In the genomic region with DNA sequence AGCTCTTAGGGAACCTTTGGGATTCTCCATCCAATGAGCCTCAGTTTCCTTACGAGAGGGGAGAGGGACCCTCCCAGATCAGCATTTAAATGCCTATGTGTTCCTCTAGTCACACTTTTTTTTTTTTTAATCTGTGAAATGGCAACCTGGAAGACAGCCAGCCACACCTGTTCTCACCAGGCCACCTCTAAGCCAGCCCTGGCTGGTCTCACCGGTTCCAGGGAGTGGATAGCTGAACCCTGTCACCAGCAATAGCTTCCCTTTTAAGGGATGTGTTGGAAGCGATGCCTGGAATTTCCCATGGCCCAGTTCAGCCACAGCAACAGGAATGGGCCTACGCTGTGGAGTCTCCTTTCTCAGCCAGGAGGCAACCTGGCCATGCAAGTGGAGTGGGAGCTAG, we compare ENCODE assay signal across 22 mouse cellular contexts. TPM values are rescaled to one million over a fixed set of nuclear protein-coding genes. Genes with fewer than 3 reads are reported as not detected.
DNase-seq lines count a peak whose midpoint lies in the region; ATAC-seq and TF ChIP-seq lines count a peak whose summit lies in the region.
"Had no signal": no experiment of that assay in that cellular context is flagged by ENCODE, and none has a peak within 500 bp of the region (broad histone marks: within the 10 kb centered on the region; RNA-seq: fewer than 3 reads in every experiment).

No protein-coding gene starts in this region.

- H3K27ac ChIP-seq in kidney, embryonic 15.5 days: no peak overlapping the region
- no peak overlapping the region for H3K27ac ChIP-seq in intestine, postnatal 0 days (ENCODE audit: low read depth, low read length)
- no peak overlapping the region for H3K27ac ChIP-seq in forebrain, embryonic 10.5 days
- H3K27ac ChIP-seq: gastrocnemius, adult 2 months; left cerebral cortex, adult 2 months; liver, embryonic 13.5 days had no signal

- no peak overlapping the region for H3K4me3 ChIP-seq in kidney, embryonic 15.5 days (replicated peaks)
- H3K4me3 ChIP-seq in intestine, postnatal 0 days (ENCODE audit: low read depth, low read length): no peak overlapping the region
- H3K4me3 ChIP-seq in forebrain, embryonic 10.5 days: no peak overlapping the region
- H3K4me3 ChIP-seq: gastrocnemius, adult 2 months; left cerebral cortex, adult 2 months; liver, embryonic 13.5 days; megakaryocyte, embryonic 14.5 days had no signal

- peaks cover 13% of the 10 kb centered on the region; the same call in 1 of the 2 replicates for H3K4me1 ChIP-seq in kidney, embryonic 15.5 days
- H3K4me1 ChIP-seq in intestine, postnatal 0 days (replicated peaks; ENCODE audit: control insufficient read depth, insufficient read depth, low read length): peaks cover 19% of the 10 kb centered on the region
- peaks cover 20% of the 10 kb centered on the region for H3K4me1 ChIP-seq in forebrain, embryonic 10.5 days
- H3K4me1 ChIP-seq: liver, embryonic 13.5 days had no signal

- ATAC-seq in kidney, embryonic 15.5 days (replicated peaks; ENCODE audit: low FRiP score): no peak
- 0 out of 2 replicates have a peak, but pooled peaks have one; percentile 25 for ATAC-seq in intestine, postnatal 0 days
- ATAC-seq: forebrain, embryonic 16.5 days; inflammation-experienced regulatory T-cells, adult 6 months; midbrain, embryonic 16.5 days had no signal

- H3K36me3 ChIP-seq in kidney, embryonic 15.5 days: no peaks in the 10 kb centered on the region
- peaks cover 4% of the 10 kb centered on the region for H3K36me3 ChIP-seq in intestine, postnatal 0 days (ENCODE audit: control insufficient read depth, insufficient read depth)
- no peaks in the 10 kb centered on the region for H3K36me3 ChIP-seq in forebrain, embryonic 10.5 days (replicated peaks)
- H3K36me3 ChIP-seq: liver, embryonic 13.5 days had no signal

- H3K4me2 ChIP-seq in kidney, embryonic 15.5 days: no peak overlapping the region
- H3K4me2 ChIP-seq in intestine, postnatal 0 days (replicated peaks; ENCODE audit: low read depth): peak overlapping the region; percentile 65
- H3K4me2 ChIP-seq: liver, embryonic 13.5 days had no signal

- no peaks in the 10 kb centered on the region for H3K27me3 ChIP-seq in kidney, embryonic 15.5 days
- no peaks in the 10 kb centered on the region for H3K27me3 ChIP-seq in intestine, postnatal 0 days (replicated peaks; ENCODE audit: control insufficient read depth, insufficient read depth, low read length)
- no peaks in the 10 kb centered on the region for H3K27me3 ChIP-seq in forebrain, embryonic 10.5 days (ENCODE audit: poor library complexity, severe bottlenecking)
- H3K27me3 ChIP-seq: liver, embryonic 13.5 days had no signal

- H3K9ac ChIP-seq in kidney, embryonic 15.5 days: no peak overlapping the region
- H3K9ac ChIP-seq in intestine, postnatal 0 days (ENCODE audit: low read depth, low read length): no peak overlapping the region
- H3K9ac ChIP-seq: liver, embryonic 13.5 days had no signal

- intact Hi-C loops in heart, postnatal 25 days (cut with DNase I): no loop called here

- 78% methylated on average over 4 of the region's 4 CpGs for WGBS in kidney, embryonic 15.5 days
- WGBS in intestine, postnatal 0 days: 48% methylated on average over 4 of the region's 4 CpGs
- WGBS in large intestine, adult 2 months: 25% methylated on average over 4 of the region's 4 CpGs
- WGBS in forebrain, embryonic 10.5 days: 87% methylated on average over 4 of the region's 4 CpGs

- no peak for TF ChIP-seq CTCF in intestine, postnatal 0 days (IDR thresholded peaks at IDR 0.05; ENCODE audit: low read depth)

- DNase-seq in kidney, adult 18-20 months: peak; percentile 40
- peak; percentile 70 for DNase-seq in large intestine, adult 2 months (ENCODE audit: low read depth, low spot score)
- DNase-seq in lung, postnatal 36 days: peak; percentile 79
- DNase-seq in gastrocnemius, postnatal 10 days: no peak
- DNase-seq in heart, postnatal 25 days (ENCODE audit: low spot score): no peak
- no peak for DNase-seq in forebrain, embryonic 10.5 days (ENCODE audit: extremely low spot score, low spot score)
- DNase-seq: adrenal gland, postnatal 14 days; B cell, adult 2 months; cerebellum, adult 9-10 months; gastrocnemius, adult 2 months; heart, adult 11 months; liver, embryonic 13.5 days had no signal

- H3K9me3 ChIP-seq in kidney, embryonic 15.5 days (replicated peaks): no peaks in the 10 kb centered on the region
- H3K9me3 ChIP-seq in intestine, postnatal 0 days (ENCODE audit: control insufficient read depth): no peaks in the 10 kb centered on the region
- no peaks in the 10 kb centered on the region for H3K9me3 ChIP-seq in forebrain, embryonic 10.5 days
- H3K9me3 ChIP-seq: liver, embryonic 13.5 days; megakaryocyte, embryonic 14.5 days had no signal

RNA-seq across cellular contexts. Expression of a gene that starts 3.2 kb away (rescaled TPM):
- polyA plus RNA-seq in kidney, embryonic 15.5 days (2015; fragmentation: Nextera tagmentation; extraction: Ambion mirVana): 1.2 and 1.4 TPM in 2 replicates
- polyA plus RNA-seq in intestine, postnatal 0 days (2015; fragmentation: Nextera tagmentation; extraction: Ambion mirVana): 22.5 and 24.3 TPM in 2 replicates
- polyA plus RNA-seq in large intestine, adult 2 months (2012; rRNA removed): 8.4 and 10.3 TPM in 2 replicates
- not detected for total RNA-seq in gastrocnemius, postnatal 10 days (2021)
- total RNA-seq in heart, postnatal 25 days (2021): not detected
- polyA plus RNA-seq in forebrain, embryonic 10.5 days (2016; fragmentation: Nextera tagmentation; extraction: Ambion mirVana): 0.92 and 1.0 TPM in 2 replicates
- total RNA-seq: adrenal gland, postnatal 14 days; gastrocnemius, adult 2 months; hematopoietic stem cell, adult 5-6 weeks; left cerebral cortex, adult 2 months had no signal
- polyA plus RNA-seq: inflammation-experienced regulatory T-cells, adult 6 months had no signal

RNA-seq across cellular contexts. Expression of a gene that starts 11.0 kb away (rescaled TPM):
- 0.19 and 0.25 TPM in 2 replicates for polyA plus RNA-seq in kidney, embryonic 15.5 days (2015; fragmentation: Nextera tagmentation; extraction: Ambion mirVana)
- polyA plus RNA-seq in intestine, postnatal 0 days (2015; fragmentation: Nextera tagmentation; extraction: Ambion mirVana): 0.04 TPM in 1 of 2 replicates, not detected in the other
- polyA plus RNA-seq in large intestine, adult 2 months (2012; rRNA removed): 0.07 and 0.09 TPM in 2 replicates
- under 1 TPM in 1 of 2 experiments, not detected in 1; 0.05 TPM for total RNA-seq in gastrocnemius, postnatal 10 days (2021)
- under 1 TPM; 0.10 to 0.11 TPM for total RNA-seq in heart, postnatal 25 days (2021)
- polyA plus RNA-seq in forebrain, embryonic 10.5 days (2016; fragmentation: Nextera tagmentation; extraction: Ambion mirVana): 0.05 and 0.12 TPM in 2 replicates
- total RNA-seq: gastrocnemius, adult 2 months had no signal
- polyA plus RNA-seq: inflammation-experienced regulatory T-cells, adult 6 months; liver, embryonic 13.5 days had no signal

RNA-seq across cellular contexts. Expression of a gene that starts 22.5 kb away (rescaled TPM):
- 0.38 TPM in 1 of 2 replicates, not detected in the other for polyA plus RNA-seq in kidney, embryonic 15.5 days (2015; fragmentation: Nextera tagmentation; extraction: Ambion mirVana)
- 3.2 and 3.5 TPM in 2 replicates for polyA plus RNA-seq in intestine, postnatal 0 days (2015; fragmentation: Nextera tagmentation; extraction: Ambion mirVana)
- polyA plus RNA-seq in large intestine, adult 2 months (2012; rRNA removed): 0.14 and 0.34 TPM in 2 replicates
- under 1 TPM in 1 of 2 experiments, not detected in 1; 0.23 TPM for total RNA-seq in gastrocnemius, postnatal 10 days (2021)
- not detected for total RNA-seq in heart, postnatal 25 days (2021)
- polyA plus RNA-seq in forebrain, embryonic 10.5 days (2016; fragmentation: Nextera tagmentation; extraction: Ambion mirVana): not detected in 2 replicates
- total RNA-seq: gastrocnemius, adult 2 months; hematopoietic stem cell, adult 5-6 weeks; left cerebral cortex, adult 2 months had no signal
- polyA plus RNA-seq: forebrain, embryonic 16.5 days; heart, embryonic 14.5 days; inflammation-experienced regulatory T-cells, adult 6 months; limb, embryonic 11.5 days; midbrain, embryonic 16.5 days had no signal

RNA-seq across cellular contexts. Expression of a gene that starts 55.8 kb away (rescaled TPM):
- 7.0 and 10.0 TPM in 2 replicates for polyA plus RNA-seq in kidney, embryonic 15.5 days (2015; fragmentation: Nextera tagmentation; extraction: Ambion mirVana)
- polyA plus RNA-seq in intestine, postnatal 0 days (2015; fragmentation: Nextera tagmentation; extraction: Ambion mirVana): 7.7 and 8.3 TPM in 2 replicates
- 1.4 and 2.7 TPM in 2 replicates for polyA plus RNA-seq in large intestine, adult 2 months (2012; rRNA removed)
- 1 to 10 TPM; 4.7 to 6.3 TPM for total RNA-seq in gastrocnemius, postnatal 10 days (2021)
- total RNA-seq in heart, postnatal 25 days (2021): 1 to 10 TPM in 1 of 2 experiments, under 1 TPM in 1; 0.94 to 1.6 TPM
- 41.4 and 41.5 TPM in 2 replicates for polyA plus RNA-seq in forebrain, embryonic 10.5 days (2016; fragmentation: Nextera tagmentation; extraction: Ambion mirVana)
- total RNA-seq: hematopoietic stem cell, adult 5-6 weeks had no signal
- polyA plus RNA-seq: inflammation-experienced regulatory T-cells, adult 6 months had no signal

Comparison
In these comparisons a context has a peak if more than half of its experiments do, and no peak if none do; other contexts are left out.
1. DNase-seq: peak in kidney, adult 18-20 months (single experiment), large intestine, adult 2 months (single experiment) and lung, postnatal 36 days (single experiment); none in gastrocnemius, postnatal 10 days (single experiment), heart, postnatal 25 days (single experiment) and forebrain, embryonic 10.5 days (single experiment).